Mouse (Mus musculus): ENCODE measurements around the gene Slc25a51. TPM values are rescaled to one million over a fixed set of nuclear protein-coding genes. Genes with fewer than 3 reads are reported as not detected.

Gene Slc25a51
- polyA plus RNA-seq, 1 experiment from 2014 or later = 79.8 TPM

Small RNA genes within 50 kb of the gene (microRNA-seq; reads per million reads assigned to microRNA genes)
- gene Gm25692 = not detected

Other genes with a start within 250 kb of the Slc25a51 start
- gene Frmpd1, start 223.9 kb downstream of the Slc25a51 start, polyA plus RNA-seq (2016; fragmentation: Nextera tagmentation; extraction: Ambion mirVana) = 2.5 and 3.8 TPM in 2 replicates
- 19.4 and 20.5 TPM in 2 replicates for gene Trmt10b, start 111.6 kb downstream of the Slc25a51 start, polyA plus RNA-seq (2016; fragmentation: Nextera tagmentation; extraction: Ambion mirVana)
- 18.4 and 20.1 TPM in 2 replicates for gene Dcaf10, start 66.7 kb downstream of the Slc25a51 start, polyA plus RNA-seq (2016; fragmentation: Nextera tagmentation; extraction: Ambion mirVana)
- 83.8 and 86.3 TPM in 2 replicates for gene Exosc3, start 66.0 kb downstream of the Slc25a51 start, polyA plus RNA-seq (2016; fragmentation: Nextera tagmentation; extraction: Ambion mirVana)
- 8.3 and 9.6 TPM in 2 replicates for gene Shb, start 123.7 kb upstream of the Slc25a51 start, polyA plus RNA-seq (2016; fragmentation: Nextera tagmentation; extraction: Ambion mirVana)

Data from embryonic facial prominence, embryonic 12.5 days (tissue).